Mouse (Mus musculus): ENCODE measurements around the gene Olfr679. TPM values are rescaled to one million over a fixed set of nuclear protein-coding genes. Genes with fewer than 3 reads are reported as not detected.

Gene Olfr679
- not detected in 2 replicates for polyA plus RNA-seq (2012; rRNA removed)

GRCm38 (mm10) chr7:105080905-105081304 is at the start of gene Olfr679:
Gene Olfr679, plus strand, starts transcription at chr7:105081205.

GRCm38 (mm10) chr7:105032398-105032797 is 48.6 kb upstream of the Olfr679 start, which contains the start of gene Olfr676:
Gene Olfr676, plus strand, starts transcription at chr7:105032698.

GRCm38 (mm10) chr7:105064175-105064574 is 16.8 kb upstream of the Olfr679 start, which contains the start of gene Olfr678:
Gene Olfr678, plus strand, starts transcription at chr7:105064475.

GRCm38 (mm10) chr7:105092717-105093116 is 11.7 kb downstream of the Olfr679 start, which contains the start of gene Olfr680-ps1:
Gene Olfr680-ps1, minus strand, starts transcription at chr7:105092817.

GRCm38 (mm10) chr7:105116536-105116935 is 35.5 kb downstream of the Olfr679 start, which contains the start of gene Olfr681:
Gene Olfr681, plus strand, starts transcription at chr7:105116836.

Other genes starting within 250 kb of the Olfr679 start
- gene Usp17lb, start 238.6 kb upstream of the Olfr679 start, polyA plus RNA-seq (2012; rRNA removed), result not detected in 2 replicates
- not detected in 2 replicates for gene Usp17la, start 224.2 kb upstream of the Olfr679 start, polyA plus RNA-seq (2012; rRNA removed)
- gene Olfr665, start 203.2 kb upstream of the Olfr679 start, polyA plus RNA-seq (2012; rRNA removed), result not detected in 2 replicates
- not detected in 2 replicates for gene Olfr666, start 185.3 kb upstream of the Olfr679 start, polyA plus RNA-seq (2012; rRNA removed)
- not detected in 2 replicates for gene Olfr667, start 159.7 kb upstream of the Olfr679 start, polyA plus RNA-seq (2012; rRNA removed)
- not detected in 2 replicates for gene Olfr668, start 153.1 kb upstream of the Olfr679 start, polyA plus RNA-seq (2012; rRNA removed)
- gene Olfr669, start 147.0 kb upstream of the Olfr679 start, polyA plus RNA-seq (2012; rRNA removed), result not detected in 2 replicates
- gene Olfr670, start 118.6 kb upstream of the Olfr679 start, polyA plus RNA-seq (2012; rRNA removed), result not detected in 2 replicates
- gene Olfr671, start 102.1 kb upstream of the Olfr679 start, polyA plus RNA-seq (2012; rRNA removed), result not detected in 2 replicates
- not detected in 2 replicates for gene Olfr672, start 79.2 kb upstream of the Olfr679 start, polyA plus RNA-seq (2012; rRNA removed)
- not detected in 2 replicates for gene Olfr675, start 52.7 kb upstream of the Olfr679 start, polyA plus RNA-seq (2012; rRNA removed)
- gene Olfr676, start 48.5 kb upstream of the Olfr679 start, polyA plus RNA-seq (2012; rRNA removed), result not detected in 2 replicates
- not detected in 2 replicates for gene Olfr677, start 29.8 kb upstream of the Olfr679 start, polyA plus RNA-seq (2012; rRNA removed)
- gene Olfr678, start 16.7 kb upstream of the Olfr679 start, polyA plus RNA-seq (2012; rRNA removed), result not detected in 2 replicates
- gene Olfr680-ps1, start 11.6 kb downstream of the Olfr679 start, polyA plus RNA-seq (2012; rRNA removed), result not detected in 2 replicates
- gene Olfr681, start 35.6 kb downstream of the Olfr679 start, polyA plus RNA-seq (2012; rRNA removed), result not detected in 2 replicates
- not detected in 2 replicates for gene Olfr683, start 65.8 kb downstream of the Olfr679 start, polyA plus RNA-seq (2012; rRNA removed)
- gene Olfr684, start 82.4 kb downstream of the Olfr679 start, polyA plus RNA-seq (2012; rRNA removed), result not detected in 2 replicates
- gene Olfr685, start 104.8 kb downstream of the Olfr679 start, polyA plus RNA-seq (2012; rRNA removed), result not detected in 2 replicates
- gene Olfr686, start 126.3 kb downstream of the Olfr679 start, polyA plus RNA-seq (2012; rRNA removed), result not detected in 2 replicates
- gene Olfr688, start 206.9 kb downstream of the Olfr679 start, polyA plus RNA-seq (2012; rRNA removed), result not detected in 2 replicates
- gene Olfr689, start 230.0 kb downstream of the Olfr679 start, polyA plus RNA-seq (2012; rRNA removed), result not detected in 2 replicates

Measured in central nervous system, embryonic 11.5 days (tissue).